Mouse (Mus musculus): ENCODE measurements around the gene 4930595D18Rik.
A peak's percentile ranks its signal among the peaks of the same experiment; 100 is the strongest.

Gene 4930595D18Rik

DNA sequence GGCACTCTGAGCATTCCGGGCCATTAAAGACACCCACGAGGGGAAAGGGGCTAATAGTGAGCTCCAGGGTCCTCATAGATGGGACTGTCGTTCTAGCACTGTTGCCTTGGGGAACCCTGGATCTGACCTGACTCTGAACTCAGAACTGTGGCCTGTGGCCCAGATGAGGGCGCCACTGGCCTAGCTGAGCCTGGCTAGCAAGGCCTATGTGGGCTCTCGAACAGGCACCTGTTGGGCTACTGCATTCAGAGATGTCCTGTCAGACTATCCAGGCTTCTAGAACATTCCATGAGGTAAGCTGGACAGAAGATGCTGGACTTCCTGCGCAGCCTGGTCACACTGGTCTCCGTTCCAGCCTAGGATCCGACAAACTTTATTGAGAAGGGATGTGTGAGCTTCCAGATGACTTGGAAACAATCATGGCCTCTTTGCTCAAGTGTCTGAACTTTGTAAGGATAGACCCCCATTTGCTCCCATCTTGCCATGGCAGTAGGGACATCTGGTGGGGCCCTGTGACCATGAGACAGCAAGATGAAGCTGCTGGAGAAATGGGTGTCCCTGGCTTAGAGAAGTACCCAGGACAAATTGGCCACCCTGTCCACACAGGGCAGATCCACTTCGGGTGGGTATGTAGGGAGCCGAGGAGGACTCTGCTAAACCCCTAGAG, 19.0 kb downstream of the 4930595D18Rik start:
- no peak for DNase-seq (ENCODE audit: low spot score)

DNA sequence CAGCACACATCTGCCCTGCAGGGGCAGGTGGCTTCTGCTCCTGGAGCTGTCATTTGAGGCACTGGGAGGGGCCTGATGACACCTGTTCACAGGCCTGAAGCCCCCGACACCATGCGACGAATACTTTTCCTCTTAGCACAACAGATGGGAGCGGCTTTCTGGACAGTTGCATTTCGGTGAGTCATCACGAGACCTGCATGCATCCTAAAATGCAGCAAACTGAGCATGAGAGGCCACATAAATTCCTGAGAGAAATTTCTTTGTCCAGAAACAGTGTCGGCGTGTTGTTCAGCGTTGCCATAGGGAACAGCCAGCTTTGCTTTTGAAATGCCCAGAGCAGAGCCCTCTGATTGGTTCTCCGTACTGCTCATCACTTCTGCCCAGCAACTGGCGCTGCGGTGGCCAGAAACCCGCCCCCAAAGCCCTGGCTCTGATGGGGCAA, 20.0 kb downstream of the 4930595D18Rik start:
- DNase-seq (ENCODE audit: low spot score) = peak; percentile 88

DNA sequence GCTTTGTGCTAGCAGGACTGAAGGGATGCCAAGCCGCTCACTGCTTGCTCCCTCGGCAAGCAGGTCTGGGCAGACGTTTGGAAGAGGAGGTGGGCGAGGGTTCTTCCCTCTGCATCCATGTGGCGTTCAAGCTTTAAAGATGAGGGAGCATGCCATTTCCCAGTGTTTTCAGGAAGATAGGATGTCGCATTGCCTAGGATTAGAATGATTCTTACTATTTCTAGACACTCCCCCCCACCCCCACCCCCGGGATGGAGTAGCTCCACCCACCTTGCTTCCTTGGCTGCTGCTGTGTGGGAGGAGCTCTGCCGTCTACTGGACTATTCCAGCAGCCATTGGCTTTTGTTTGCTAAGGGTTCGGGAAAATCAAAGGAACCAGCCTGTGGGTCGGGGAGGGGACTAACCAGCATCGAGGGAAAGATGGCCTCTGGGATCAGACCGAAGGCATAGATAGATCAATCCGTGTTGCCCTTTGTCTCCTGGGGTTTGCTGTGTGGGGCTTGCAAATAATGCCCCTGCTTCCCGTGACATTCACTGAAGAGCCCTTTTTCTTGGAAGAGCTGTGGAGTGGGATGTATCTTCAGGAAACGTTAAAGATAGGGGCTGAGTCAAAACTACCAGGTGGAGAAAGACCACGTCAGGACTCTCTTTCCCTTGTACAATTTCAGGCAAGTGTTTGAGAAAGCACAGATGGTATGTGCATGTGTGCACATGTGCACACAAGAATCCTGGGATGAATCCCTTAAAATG, 21.8 kb downstream of the 4930595D18Rik start:
- DNase-seq (ENCODE audit: low spot score) = no peak

DNA sequence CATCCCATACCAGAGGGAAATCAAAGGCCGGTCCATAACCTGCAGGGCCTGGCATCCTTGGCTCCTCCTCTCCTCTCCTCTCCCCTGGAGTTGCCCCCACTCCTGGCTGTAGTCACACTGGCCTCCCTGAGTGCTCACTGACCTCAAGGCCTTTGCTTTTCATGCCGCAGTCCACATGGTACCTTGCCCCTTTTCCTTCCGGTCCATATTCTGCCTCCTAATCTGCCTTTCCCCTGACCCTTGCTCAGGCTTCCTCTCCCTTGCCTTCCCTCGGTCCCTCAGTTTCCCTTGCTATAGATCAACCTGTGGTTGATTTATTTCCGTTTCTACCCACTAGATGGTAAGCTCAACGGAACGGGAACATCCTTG, 22.4 kb downstream of the 4930595D18Rik start:
- no peak for DNase-seq (ENCODE audit: low spot score)

DNA sequence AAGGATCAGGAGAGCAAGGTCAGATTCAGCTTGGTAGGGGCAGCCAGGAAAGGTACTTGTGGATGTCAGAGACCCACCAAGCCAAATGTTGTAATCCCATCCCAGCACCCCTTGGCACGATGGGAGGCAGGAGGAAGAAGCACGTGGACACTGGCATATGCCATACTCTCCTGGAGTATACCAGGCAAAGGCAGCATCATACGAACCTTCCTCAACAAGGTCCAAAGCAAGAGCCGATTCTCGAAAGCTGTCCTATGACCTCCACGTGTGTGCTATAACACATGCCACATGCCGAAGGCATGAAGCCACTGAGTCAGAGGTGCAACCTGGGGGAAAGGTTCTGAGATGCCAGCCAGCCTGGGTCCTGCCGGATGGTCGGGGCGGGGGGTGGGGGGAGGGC, 23.4 kb downstream of the 4930595D18Rik start:
- no peak for DNase-seq (ENCODE audit: low spot score)

DNA sequence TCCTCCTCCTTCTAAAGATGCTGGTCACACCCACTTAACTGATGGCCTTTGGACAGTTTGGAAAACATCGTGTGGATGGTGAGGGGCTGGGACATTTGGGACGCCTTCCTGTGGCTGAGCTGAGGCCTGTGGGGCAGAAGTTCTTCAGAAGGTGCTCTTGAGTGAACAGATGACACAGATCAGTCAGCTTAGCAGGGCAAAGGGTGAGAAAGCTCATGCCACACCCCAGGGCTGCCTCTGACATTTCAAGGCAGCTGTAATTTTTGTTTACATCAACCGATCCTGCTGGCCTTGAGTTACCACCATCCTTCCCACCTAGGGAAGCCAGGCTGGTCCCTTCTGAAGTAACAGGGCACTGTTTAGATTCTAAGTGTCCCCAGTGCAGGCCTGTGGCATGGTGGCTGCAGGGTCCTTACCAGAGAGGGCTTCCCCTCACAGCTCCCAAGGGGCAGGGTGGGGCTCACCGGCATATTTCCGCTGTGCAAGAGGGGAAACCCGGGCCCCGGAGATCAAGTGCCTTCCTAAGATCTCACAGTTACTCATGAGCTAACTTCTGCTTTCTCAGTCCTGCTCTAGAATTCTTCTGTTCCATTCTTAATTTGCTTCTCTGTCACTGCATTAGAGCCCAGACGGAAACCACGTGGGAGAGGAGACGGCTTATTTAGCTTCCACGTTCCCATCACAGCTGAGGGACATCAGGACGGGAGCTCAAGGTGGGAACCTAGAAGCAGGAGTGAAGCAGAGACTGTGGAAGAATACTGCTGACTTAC, 24.4 kb downstream of the 4930595D18Rik start:
- DNase-seq (ENCODE audit: low spot score) = no peak

DNA sequence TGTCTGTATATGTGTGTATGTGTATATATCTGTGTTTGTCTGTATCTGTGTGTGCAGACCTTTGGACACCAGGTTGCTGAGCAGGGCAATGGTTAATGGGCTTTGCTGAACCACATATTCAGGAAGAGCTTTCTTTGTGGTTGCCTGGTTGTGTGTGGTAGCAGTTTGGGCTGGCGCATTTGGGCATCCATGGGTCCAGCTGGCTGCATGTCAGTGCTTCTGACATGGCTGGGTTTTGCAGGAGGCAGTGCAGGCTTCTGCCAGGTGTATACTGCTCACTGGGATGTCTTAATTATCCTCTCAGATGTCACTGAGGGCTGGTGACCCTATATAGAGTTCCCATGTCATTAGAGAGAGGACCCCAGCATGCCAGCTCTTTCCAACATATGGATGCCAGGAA, 28.5 kb downstream of the 4930595D18Rik start:
- DNase-seq (ENCODE audit: low spot score) = no peak

DNA sequence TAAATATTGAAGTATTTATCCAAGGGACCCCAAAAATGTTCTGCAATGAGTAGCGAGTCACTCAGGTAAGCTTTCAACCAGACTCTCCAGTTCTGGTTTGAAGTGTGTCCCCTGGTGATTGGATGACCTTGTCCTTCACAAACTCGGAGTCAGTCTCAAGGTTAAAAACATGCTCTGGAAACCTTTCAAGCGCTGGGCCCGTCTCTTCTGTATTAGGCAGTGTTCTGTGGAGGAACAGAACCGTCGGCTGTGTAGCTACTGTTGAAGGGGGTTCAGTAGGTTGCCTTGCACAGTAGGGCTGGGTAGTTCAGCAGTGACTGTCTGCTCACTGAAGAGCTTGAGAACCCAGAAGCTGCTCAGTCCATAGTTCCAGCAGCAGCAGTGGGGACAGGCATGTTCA, 29.6 kb downstream of the 4930595D18Rik start:
- peak; percentile 50 for DNase-seq (ENCODE audit: low spot score)

DNA sequence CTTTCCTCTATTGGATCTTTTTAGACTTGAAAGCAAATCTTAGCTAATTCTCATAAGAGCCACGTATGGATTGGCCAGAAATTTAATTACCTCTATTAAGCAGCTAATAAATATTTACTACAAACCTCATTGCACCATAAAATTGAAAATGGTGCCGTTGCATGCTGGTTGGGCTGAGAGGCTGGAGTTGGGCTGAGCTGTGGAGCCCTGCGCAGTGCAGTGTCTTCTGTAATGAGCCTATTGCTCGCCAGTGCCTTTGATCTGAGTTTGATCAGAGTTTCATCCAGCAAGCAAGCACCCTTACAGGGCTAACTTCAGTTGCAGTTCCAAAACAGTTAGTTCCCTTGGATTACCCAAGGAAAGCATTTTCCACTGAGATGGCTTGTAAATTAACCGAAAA, 30.3 kb downstream of the 4930595D18Rik start:
- DNase-seq (ENCODE audit: low spot score) = no peak

DNA sequence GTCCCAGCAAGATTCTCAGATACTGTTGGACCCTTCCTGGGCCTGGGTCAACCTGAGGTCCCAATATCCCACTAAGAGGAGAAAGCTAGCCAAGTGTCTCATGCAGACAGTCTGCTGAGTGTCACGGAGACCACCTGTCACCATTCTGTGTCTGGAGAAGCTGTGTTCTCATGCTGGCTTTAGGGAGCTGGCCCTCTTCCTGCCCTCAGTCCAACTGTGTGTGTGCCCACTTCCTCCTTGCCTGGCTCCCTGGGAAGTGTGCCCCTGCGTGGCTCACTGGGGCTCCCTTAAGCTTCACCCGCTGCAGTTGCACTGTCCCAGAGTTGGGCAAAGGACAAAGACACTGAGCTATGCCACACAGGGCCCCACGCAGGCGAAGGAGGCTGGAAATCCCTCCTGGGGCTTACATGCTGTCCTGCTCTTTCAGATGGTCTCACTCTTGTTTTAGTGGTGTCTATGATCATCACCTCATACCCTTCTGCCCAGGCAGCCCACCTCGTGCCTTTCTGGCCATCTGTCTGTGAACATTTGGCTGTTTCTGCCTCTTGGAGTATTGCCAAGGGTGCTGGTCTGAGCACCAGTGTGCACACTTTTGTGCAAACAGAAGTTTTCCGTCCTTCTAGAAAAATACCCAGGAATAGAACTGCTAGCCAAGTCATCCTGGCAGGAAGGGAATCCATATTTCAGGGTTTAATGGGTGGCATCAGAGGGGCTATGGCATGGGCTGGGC, 31.1 kb downstream of the 4930595D18Rik start:
- no peak for DNase-seq (ENCODE audit: low spot score)

DNA sequence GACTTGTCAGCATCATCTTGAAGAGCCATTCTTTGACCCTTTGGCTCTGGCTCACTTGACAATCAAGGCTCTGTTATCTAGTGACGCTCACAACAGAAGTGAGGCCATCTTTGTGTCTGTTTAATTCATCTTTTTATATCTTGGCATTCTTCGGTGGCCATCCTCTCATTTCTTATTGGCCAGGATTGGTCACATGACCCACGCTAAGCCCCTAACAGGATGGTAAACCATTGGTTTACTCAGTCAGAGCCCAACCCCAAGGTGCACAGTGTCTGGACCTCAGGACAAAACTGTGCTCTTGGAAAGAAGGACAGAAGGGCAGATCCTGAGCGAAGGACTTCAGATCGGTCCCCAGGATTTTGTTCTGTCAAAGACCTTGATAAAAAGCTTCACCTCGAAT, 31.7 kb downstream of the 4930595D18Rik start:
- no peak for DNase-seq (ENCODE audit: low spot score)

DNA sequence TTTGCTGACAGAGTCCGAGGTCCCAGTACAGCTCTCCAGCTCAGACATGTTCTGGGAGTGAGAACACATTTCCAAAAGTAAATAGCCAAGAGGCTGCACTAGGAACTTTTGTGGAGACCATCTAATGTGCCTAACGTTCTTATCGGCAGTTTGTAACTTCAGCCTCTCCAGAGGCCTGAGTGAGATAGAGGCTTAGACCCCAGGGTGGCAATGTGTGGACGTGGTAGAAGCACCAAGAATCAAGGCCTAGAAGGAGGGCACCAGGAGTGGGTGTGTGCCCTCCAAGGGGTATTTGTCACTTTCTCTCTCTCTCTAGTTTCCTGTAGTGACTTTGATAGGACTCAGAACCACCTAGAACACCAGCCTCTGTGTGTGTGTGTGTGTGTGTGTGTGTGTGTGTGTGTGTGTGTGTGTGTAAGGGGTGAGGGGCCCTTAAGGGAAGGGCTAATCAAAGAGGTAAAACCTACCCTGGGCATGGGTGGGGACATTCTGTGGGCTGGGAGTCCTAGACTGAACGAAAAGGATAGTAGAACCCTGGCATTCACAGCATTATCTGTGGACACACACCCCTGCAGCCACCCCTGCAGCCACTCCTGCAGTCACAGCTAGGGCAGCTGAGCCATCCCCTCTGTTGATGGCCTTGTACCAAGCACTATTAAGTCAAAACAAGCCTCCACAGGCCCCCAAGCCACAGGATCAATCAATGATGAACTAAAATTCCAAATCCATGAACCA, 32.7 kb downstream of the 4930595D18Rik start:
- no peak for DNase-seq (ENCODE audit: low spot score)

DNA sequence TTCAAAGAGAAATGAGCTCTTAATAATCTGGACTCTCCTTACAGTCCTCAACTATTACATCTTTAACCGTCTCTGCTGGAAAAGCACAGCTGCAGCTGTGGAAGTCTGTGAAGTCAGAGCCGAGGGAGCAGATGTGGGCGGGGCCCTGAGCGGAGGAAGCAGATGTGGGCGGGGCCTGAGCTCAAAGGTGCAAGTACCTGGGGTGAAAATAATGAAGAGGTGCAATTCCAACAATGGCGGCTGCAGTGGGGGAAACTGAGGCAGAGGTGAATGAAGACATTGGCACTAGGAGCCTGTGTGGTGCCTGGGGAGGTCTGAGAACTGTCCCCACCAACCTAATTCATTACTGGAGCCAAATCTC, 34.1 kb downstream of the 4930595D18Rik start:
- DNase-seq (ENCODE audit: low spot score) = no peak

DNA sequence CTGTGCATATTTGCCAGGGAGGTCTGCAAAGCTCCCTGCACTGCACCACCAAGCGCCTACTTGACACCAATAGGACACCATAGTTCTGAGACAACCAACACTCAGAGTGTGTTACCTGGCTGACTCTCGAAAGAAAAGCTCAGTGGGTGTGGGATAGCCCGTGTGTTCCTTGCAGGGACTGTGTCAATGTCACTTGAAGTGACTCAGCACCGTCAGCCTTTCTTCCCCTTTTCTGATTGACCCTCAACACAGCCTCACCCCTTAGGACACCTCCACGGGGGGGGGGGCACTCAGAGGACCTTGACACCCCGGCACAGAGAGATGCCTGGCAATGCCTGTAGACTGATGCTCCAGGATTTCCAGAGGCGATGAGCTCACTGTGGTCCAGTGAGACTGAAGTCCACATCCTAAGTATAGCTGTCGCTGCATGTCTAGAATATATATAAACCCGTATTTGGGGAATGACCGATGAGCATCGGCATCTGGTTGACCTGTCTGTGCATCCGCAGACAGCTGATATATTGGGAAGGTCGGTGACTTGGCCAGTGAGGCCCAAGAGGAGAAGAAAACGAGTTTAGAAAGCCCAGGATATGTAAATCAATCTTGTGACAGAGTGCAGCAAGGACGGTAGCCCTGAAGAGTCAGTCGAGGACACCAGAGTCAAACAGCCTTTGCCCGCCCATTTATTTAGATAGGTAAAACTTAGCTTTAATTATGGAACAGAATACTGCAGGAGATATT, 34.6 kb downstream of the 4930595D18Rik start:
- DNase-seq (ENCODE audit: low spot score) = no peak

DNA sequence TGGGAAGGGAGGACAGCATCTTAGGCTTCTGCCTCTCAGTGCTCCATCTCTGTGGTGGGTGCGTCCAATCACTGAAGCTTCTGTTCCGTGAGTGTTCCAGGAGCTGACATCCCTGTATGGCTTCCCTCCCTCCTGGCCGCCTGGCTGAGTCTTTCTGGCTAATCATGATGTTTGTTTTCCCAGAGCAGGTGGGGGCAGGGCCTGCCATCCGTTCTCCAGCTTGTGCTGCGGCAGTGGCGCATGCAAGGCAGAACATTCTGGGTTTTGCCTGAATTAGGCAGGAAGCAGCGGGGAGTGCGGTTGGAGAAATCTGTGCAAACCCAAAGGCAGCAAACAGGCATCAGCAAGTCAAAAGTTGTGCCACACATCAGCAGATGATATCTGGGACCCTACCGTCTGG, 39.0 kb downstream of the 4930595D18Rik start:
- no peak for DNase-seq (ENCODE audit: low spot score)

DNA sequence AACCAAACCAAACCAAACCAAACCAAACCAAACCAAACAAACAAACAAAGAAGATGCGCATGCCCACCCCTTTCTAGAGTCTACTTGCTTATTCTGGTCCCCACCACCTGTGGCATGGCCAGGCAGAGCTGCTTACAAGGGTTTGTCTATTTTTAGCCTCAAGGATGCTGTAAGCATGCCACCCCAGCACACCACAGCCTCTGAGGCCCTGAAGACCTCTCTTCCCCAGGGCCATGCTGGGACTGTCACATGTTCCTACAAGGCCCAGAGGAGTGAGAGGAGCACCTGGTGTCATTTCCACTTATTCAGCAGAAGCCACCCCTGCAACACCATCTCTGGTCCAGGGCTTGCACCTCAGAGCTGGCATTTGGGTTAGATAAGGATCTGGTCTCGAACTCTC, 39.7 kb downstream of the 4930595D18Rik start:
- DNase-seq (ENCODE audit: low spot score) = no peak

DNA sequence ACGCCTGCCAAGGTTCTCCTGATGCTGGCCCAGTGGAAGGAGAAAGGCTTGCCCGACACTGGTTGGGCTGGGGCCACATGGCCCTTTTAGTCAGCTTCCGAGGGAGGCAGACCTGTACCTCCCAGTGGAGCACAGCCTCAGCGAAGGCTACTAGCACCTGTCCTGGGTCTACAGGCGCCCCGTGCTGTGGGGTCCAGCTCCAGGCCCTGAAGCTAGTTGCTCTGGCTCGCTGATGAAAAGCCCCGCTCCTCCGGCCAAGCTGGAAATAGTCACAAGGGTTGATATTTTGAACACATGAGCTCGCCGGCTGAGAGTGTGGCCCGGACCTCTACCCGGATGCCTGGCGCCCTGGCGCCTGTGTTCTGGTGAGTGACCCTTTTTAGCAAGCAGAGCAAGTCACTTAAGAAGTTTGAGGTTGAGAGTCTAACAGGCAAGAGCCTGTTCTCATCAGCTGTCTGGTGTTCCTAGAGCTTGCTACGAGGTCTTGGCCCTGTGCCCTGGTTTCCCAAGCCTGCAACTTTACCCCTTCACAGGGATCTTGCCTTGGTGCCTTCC, 40.7 kb downstream of the 4930595D18Rik start:
- DNase-seq (ENCODE audit: low spot score) = no peak

DNA sequence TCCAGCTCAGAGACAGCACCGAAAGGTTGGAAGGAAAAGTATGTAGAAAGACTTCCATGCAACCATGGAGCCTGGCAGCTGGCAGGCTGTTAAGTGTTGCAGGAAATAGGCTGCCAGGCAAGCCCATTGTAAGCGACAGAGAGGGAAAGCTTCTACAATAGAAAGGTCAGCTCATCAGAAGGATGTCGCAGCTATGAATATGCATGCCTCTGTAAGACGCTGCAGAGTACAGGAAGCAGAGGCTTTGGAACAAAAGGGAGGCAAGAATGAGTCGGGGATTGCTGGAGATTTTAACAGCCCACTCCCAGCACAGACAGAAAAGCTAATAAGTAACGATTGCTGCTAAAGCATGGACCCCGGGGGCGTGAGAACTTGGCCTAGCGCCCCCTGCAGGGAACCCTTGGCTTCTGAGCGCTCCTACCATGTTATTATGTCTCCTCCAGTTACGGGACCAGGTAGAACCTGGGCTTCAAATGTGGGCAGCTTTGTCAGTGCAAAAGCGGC, 41.2 kb downstream of the 4930595D18Rik start:
- no peak for DNase-seq (ENCODE audit: low spot score)

DNA sequence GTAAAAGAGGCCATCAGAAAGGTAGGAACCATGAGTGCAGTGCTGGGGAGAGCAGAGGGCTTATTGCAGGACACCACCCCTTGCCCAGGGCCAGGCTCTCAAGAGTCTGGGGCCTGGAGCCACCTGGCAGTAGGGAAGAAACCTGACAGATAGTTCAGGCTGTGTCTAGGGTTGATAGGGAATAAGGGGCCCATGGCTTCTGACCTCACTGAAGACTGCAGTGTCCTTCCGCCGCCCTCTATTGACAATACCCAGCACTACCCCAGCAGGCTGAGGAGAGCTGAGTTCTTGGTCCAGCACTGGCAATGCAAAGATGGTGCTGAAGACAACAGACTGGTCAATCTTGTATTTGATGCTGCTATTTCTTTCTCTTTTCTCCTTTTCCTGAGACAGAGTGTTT, 47.2 kb downstream of the 4930595D18Rik start:
- DNase-seq (ENCODE audit: low spot score) = no peak

DNA sequence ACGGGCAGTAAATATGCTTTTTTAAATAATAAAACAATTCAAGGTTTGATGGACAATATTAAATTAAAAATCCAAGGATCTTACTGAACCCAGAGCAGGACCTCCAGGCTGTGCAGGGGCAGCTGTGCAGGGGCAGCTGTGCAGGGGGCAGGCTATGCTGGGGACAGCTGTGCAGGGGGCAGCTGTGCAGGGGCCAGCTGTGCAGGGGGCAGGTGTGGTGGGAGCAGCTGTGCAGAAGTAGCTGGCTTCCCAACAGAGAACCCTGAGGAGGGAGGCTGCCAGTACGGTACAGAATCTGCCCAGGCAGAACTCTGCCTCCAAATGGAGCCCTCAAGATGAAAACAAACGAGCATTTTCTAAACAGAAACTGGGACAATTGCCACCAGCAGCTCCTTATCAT, 48.3 kb downstream of the 4930595D18Rik start:
- no peak for DNase-seq (ENCODE audit: low spot score)

Measured in ovary, adult 18-20 months (tissue).